Mouse (Mus musculus) hindbrain, embryonic 15.5 days (tissue): Measurements from ENCODE around the gene Slc38a1. TPM values are rescaled to one million over a fixed set of nuclear protein-coding genes. Genes with fewer than 3 reads are reported as not detected.

Source experiments
- ATAC-seq: fragments of 200-750 bp; cut with Nextera tagmentation; 2 replicates; pipeline ENCODE4 v1.8.0; 2017; ENCODE audit warnings: low read depth, moderate number of reproducible peaks, moderate TSS enrichment; ENCODE audit not compliant: low FRiP score
- H3K27ac ChIP-seq: fragments of 300-500 bp; sonication (generic); replicated peaks from 2 replicates; pipeline ENCODE4 v1.5.1; 2015; ENCODE audit warnings: mild to moderate bottlenecking, inconsistent platforms
- H3K27me3 ChIP-seq: fragments of 300-500 bp; sonication (generic); 2 replicates; pipeline ENCODE4 v1.6.1; 2015; ENCODE audit warnings: control low read depth, inconsistent platforms
- H3K36me3 ChIP-seq: fragments of 300-500 bp; sonication (generic); 2 replicates; pipeline ENCODE4 v1.6.1; 2015; ENCODE audit warnings: control low read depth, inconsistent platforms
- H3K4me1 ChIP-seq: fragments of 300-500 bp; sonication (generic); replicated peaks from 2 replicates; pipeline ENCODE4 v1.6.1; 2015; ENCODE audit warnings: control low read depth, inconsistent platforms
- H3K4me2 ChIP-seq: fragments of 300-500 bp; sonication (generic); 2 replicates; pipeline ENCODE4 v1.6.1; 2015; ENCODE audit warnings: moderate library complexity, mild to moderate bottlenecking, inconsistent platforms
- H3K4me3 ChIP-seq: fragments of 300-500 bp; sonication (generic); 2 replicates; pipeline ENCODE4 v1.5.1; 2015; ENCODE audit warnings: mild to moderate bottlenecking, inconsistent platforms
- H3K9ac ChIP-seq: fragments of 300-500 bp; sonication (generic); 2 replicates; pipeline ENCODE4 v1.6.1; 2015; ENCODE audit warnings: inconsistent platforms
- H3K9me3 ChIP-seq: fragments of 300-500 bp; sonication (generic); 2 replicates; pipeline ENCODE4 v1.6.1; 2016; ENCODE audit warnings: control low read depth, inconsistent platforms
- whole genome bisulfite sequencing: fragments of 180-500 bp; shearing (Covaris S2); methylation state at CpG from one replicate; pipeline ENCODE4 v1.1.7; 2015; 5-methylcytosine and 5-hydroxymethylcytosine counted together
- polyA plus RNA-seq: library from polyadenylated mRNA; unstranded; fragments of >200 nt; fragmentation: Nextera tagmentation; extraction: Ambion mirVana; gene quantifications from 2 replicates; pipeline ENCODE4 v1.2.1, GENCODE M21; 2015

Slc38a1 gene
- polyA plus RNA-seq, 1 experiment from 2014 or later = 134 TPM

- Histone ChIP-seq H3K4me3 (no peak overlapping the region), H3K27me3 (no peaks in the 10 kb centered on the region), H3K4me1 (peaks cover 40% of the 10 kb centered on the region), H3K9me3 (no peaks in the 10 kb centered on the region), H3K27ac (peak overlapping the region; percentile 56), H3K4me2 (no peak overlapping the region), H3K9ac (no peak overlapping the region), H3K36me3 (peaks cover 5% of the 10 kb centered on the region; the same call in 1 of the 2 replicates)
- WGBS = 60% methylated on average over 21 of the region's 21 CpGs
- peak; percentile 76 for ATAC-seq
These were observed 42.6 kb downstream of the Slc38a1 start for GRCm38 (mm10) chr15:96599852-96600781.

- no peak overlapping the region for H3K4me3 ChIP-seq
- peaks cover 5% of the 10 kb centered on the region; the same call in 1 of the 2 replicates for H3K36me3 ChIP-seq
- H3K9ac ChIP-seq = no peak overlapping the region
- no peaks in the 10 kb centered on the region for H3K9me3 ChIP-seq
- no peak for ATAC-seq
- H3K27ac ChIP-seq = no peak overlapping the region
- H3K4me1 ChIP-seq = peaks cover 29% of the 10 kb centered on the region
- H3K4me2 ChIP-seq = no peak overlapping the region
- H3K27me3 ChIP-seq = no peaks in the 10 kb centered on the region
- WGBS = 63% methylated on average over 11 of the region's 11 CpGs
These were observed 43.7 kb downstream of the Slc38a1 start for GRCm38 (mm10) chr15:96598888-96599578.

GRCm38 (mm10) chr15:96597116-96597515, 45.6 kb downstream of the Slc38a1 start:
- no peaks in the 10 kb centered on the region for H3K27me3 ChIP-seq
- no peak for ATAC-seq
- peaks cover 28% of the 10 kb centered on the region for H3K4me1 ChIP-seq
- WGBS = 87% methylated on average over 9 of the region's 9 CpGs
- no peak overlapping the region for H3K27ac ChIP-seq
- H3K36me3 ChIP-seq = peaks cover 5% of the 10 kb centered on the region; the same call in 1 of the 2 replicates
- no peak overlapping the region for H3K4me2 ChIP-seq
- no peaks in the 10 kb centered on the region for H3K9me3 ChIP-seq
- H3K9ac ChIP-seq = no peak overlapping the region
- H3K4me3 ChIP-seq = no peak overlapping the region

DNA sequence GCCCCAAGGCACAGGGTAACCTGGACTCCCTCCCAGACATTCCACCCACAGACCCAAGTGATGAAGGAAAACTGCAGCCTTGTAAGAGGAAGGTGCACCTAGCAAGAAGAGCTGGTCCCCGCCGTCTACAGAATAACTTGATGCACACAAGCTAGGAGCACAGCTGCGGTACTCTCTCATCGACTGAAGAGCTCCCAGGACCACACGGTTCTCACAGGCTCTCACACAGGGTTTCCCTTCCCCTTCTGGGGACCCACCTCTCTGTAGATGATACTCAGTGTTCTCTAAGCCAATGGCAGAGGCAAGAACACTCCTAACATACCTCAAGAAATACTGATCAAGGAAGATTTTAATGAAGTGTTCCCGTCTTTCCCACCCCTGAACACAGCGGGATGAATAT, 48.4 kb downstream of the Slc38a1 start:
- Histone ChIP-seq H3K9ac (no peak overlapping the region), H3K4me2 (no peak overlapping the region), H3K27ac (no peak overlapping the region), H3K4me1 (peaks cover 25% of the 10 kb centered on the region), H3K9me3 (no peaks in the 10 kb centered on the region), H3K27me3 (no peaks in the 10 kb centered on the region), H3K36me3 (peaks cover 13% of the 10 kb centered on the region), H3K4me3 (no peak overlapping the region)
- no peak for ATAC-seq
- WGBS = 93% methylated on average over 7 of the region's 7 CpGs

GRCm38 (mm10) chr15:96593866-96594265, 48.8 kb downstream of the Slc38a1 start:
- Histone ChIP-seq H3K9me3 (no peaks in the 10 kb centered on the region), H3K27me3 (no peaks in the 10 kb centered on the region), H3K4me3 (no peak overlapping the region), H3K36me3 (peaks cover 15% of the 10 kb centered on the region), H3K4me1 (peaks cover 22% of the 10 kb centered on the region), H3K4me2 (no peak overlapping the region), H3K9ac (no peak overlapping the region), H3K27ac (peak overlapping the region; percentile 56; the same call in 1 of the 2 replicates)
- no peak for ATAC-seq
- 83% methylated on average over 7 of the region's 7 CpGs for WGBS

- Histone ChIP-seq H3K27ac (peak overlapping the region; percentile 56; the same call in 1 of the 2 replicates), H3K4me3 (no peak overlapping the region), H3K4me2 (no peak overlapping the region), H3K27me3 (no peaks in the 10 kb centered on the region), H3K4me1 (peaks cover 18% of the 10 kb centered on the region), H3K9me3 (no peaks in the 10 kb centered on the region), H3K36me3 (peaks cover 19% of the 10 kb centered on the region), H3K9ac (no peak overlapping the region)
- WGBS = 64% methylated on average over 6 of the region's 6 CpGs
- no peak for ATAC-seq
These were observed 49.3 kb downstream of the Slc38a1 start for GRCm38 (mm10) chr15:96593457-96593856.

- Histone ChIP-seq H3K27me3 (no peaks in the 10 kb centered on the region), H3K9me3 (no peaks in the 10 kb centered on the region), H3K9ac (no peak overlapping the region), H3K27ac (peak overlapping the region; percentile 56; the same call in 1 of the 2 replicates), H3K36me3 (peaks cover 24% of the 10 kb centered on the region), H3K4me2 (no peak overlapping the region), H3K4me3 (no peak overlapping the region), H3K4me1 (peaks cover 13% of the 10 kb centered on the region)
- ATAC-seq = no peak; the same call in 1 of the 2 replicates
- WGBS = 72% methylated on average over 13 of the region's 13 CpGs
These were observed 49.7 kb downstream of the Slc38a1 start for GRCm38 (mm10) chr15:96592976-96593375.

DNA sequence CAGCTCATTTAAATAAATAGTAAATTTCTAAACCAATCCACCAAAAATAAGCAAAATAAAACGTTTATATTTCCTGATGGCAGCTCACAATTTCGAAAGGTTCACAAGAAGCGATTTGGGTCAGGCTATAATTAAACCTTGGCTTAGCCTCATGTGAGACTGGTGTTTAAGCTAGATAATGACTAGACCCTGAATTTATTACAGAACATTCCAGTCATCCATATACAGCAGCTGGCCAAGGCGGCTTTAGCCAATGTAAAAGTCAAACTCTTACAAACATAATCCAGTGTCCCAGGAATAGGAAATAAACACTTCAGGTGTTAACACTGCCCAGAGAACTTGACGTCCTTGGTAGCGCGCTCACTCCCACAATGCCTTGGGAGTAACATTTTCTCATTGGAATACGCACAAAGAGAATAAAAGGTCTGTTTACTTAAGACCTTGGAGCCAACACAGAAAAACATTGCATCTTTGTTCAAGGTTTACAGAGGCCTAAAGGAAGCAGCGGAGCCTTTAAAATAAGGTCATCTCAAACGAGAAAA, 50.8 kb downstream of the Slc38a1 start:
- no peak for ATAC-seq
- H3K4me1 ChIP-seq = peaks cover 13% of the 10 kb centered on the region
- no peaks in the 10 kb centered on the region for H3K27me3 ChIP-seq
- no peak overlapping the region for H3K9ac ChIP-seq
- H3K27ac ChIP-seq = no peak overlapping the region
- H3K4me2 ChIP-seq = no peak overlapping the region
- peaks cover 34% of the 10 kb centered on the region for H3K36me3 ChIP-seq
- 81% methylated on average over 10 of the region's 10 CpGs for WGBS
- no peak overlapping the region for H3K4me3 ChIP-seq
- no peaks in the 10 kb centered on the region for H3K9me3 ChIP-seq

DNA sequence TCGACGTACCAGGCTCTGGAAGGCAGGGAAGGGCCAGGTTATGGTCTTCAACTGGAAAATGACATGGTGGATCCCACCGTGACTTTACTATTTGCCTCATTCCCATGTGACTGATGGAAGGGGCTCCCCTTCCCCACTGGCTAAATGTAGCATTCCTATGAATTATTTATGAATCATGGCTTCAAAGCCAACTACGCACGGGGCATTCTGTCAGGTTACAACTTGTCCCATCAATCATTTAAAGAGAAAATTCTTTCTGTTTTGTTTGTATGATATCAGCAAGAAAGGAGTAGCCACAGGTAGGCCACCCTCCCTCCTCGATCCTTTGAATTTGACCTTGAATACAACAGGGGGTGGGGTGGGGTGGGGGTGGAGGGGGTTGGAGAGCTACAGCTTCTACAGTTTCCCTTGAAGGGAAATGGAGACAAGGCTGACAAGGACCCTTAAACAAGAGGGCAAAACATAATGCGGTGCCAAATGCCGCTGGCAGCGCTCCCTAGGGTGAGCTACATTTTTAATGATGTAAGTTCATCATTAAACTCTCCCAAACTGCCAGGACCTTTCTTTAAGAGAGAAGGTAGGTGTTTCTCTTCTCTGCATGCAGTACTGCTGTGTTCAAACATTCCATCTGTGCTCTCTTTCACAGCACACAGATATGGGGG, 53.6 kb downstream of the Slc38a1 start:
- Histone ChIP-seq H3K4me2 (no peak overlapping the region), H3K27me3 (no peaks in the 10 kb centered on the region), H3K27ac (no peak overlapping the region), H3K4me1 (peaks cover 13% of the 10 kb centered on the region), H3K9me3 (no peaks in the 10 kb centered on the region), H3K9ac (no peak overlapping the region), H3K4me3 (no peak overlapping the region), H3K36me3 (peaks cover 61% of the 10 kb centered on the region)
- no peak for ATAC-seq
- 48% methylated on average over 9 of the region's 9 CpGs for WGBS

- H3K36me3 ChIP-seq = peaks cover 71% of the 10 kb centered on the region
These were observed 54.7 kb downstream of the Slc38a1 start for GRCm38 (mm10) chr15:96587998-96588397.

GRCm38 (mm10) chr15:96583371-96584008, 59.2 kb downstream of the Slc38a1 start:
- Histone ChIP-seq H3K4me3 (no peak overlapping the region), H3K27ac (no peak overlapping the region), H3K36me3 (peaks cover 70% of the 10 kb centered on the region), H3K4me2 (no peak overlapping the region), H3K9ac (no peak overlapping the region), H3K9me3 (no peaks in the 10 kb centered on the region), H3K4me1 (no peaks in the 10 kb centered on the region), H3K27me3 (no peaks in the 10 kb centered on the region)
- ATAC-seq = no peak
- WGBS = 91% methylated on average over 15 of the region's 15 CpGs

More at GRCm38 (mm10) chr15:96587998-96588397, 54.7 kb downstream of the Slc38a1 start:
- H3K4me2 ChIP-seq = no peak overlapping the region
- H3K9me3 ChIP-seq = no peaks in the 10 kb centered on the region
- no peak overlapping the region for H3K27ac ChIP-seq
- H3K27me3 ChIP-seq = no peaks in the 10 kb centered on the region
- no peak overlapping the region for H3K4me3 ChIP-seq
- H3K4me1 ChIP-seq = peaks cover 5% of the 10 kb centered on the region
- 94% methylated on average over 8 of the region's 8 CpGs for WGBS
- no peak overlapping the region for H3K9ac ChIP-seq
- ATAC-seq = no peak
